Mouse (Mus musculus): ENCODE results near the gene Insl3. TPM values are rescaled to one million over a fixed set of nuclear protein-coding genes. Genes with fewer than 3 reads are reported as not detected.

Gene Insl3
- total RNA-seq, 2 experiments from 2014 or later = 1.2 to 4.7 TPM

DNA sequence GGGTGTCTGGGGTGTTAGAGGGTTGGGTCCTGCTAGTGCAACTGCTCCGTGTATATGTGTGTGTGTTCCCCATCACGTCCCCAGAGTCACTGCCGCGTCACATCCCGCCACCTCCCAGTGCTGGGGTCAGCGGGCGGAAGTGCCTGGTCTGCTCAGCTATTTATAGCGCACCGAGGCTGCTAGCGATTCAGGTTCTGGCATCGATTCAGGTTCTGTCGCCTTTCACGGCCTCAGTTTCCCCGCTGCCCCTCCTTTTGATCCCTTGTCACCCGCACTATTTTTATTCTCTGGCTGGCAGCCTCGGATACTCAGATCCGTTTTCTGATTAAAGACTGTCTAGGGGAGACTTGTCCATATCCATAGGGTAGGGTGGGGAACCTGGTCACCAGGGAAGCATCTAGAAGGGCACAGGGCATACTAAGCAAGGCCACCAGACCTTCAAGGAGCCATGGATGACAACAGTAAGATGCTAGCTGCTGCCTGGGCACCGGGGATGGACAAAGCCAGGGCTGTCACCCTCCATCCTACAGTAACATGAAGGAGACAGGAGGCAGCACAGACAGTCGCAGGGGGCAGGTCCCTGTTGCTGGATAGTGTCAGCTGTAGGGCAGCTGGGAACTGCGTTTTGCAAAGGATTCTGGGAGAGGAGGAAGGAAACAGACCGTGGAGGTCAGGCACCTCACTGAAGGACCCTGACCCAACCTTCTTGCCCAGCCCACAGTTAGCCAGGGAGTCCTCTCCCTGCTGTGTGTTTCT lies 20.6 kb upstream of the Insl3 start:
- no peak for TF ChIP-seq CTCF (IDR thresholded peaks at IDR 0.05)
- peak; percentile 46 for DNase-seq (ENCODE audit: extremely low spot score in 1 of 2, low spot score in 2 of 2)
- Histone ChIP-seq H3K4me3 (peak overlapping the region; percentile 36), H3K27ac (peak overlapping the region; percentile 78)
- intact Hi-C loops (cut with DNase I) = no loop called here

GRCm38 (mm10) chr8:71670198-71670597 lies 18.8 kb upstream of the Insl3 start:
- DNase-seq (ENCODE audit: extremely low spot score in 1 of 2, low spot score in 2 of 2) = peak in 1 of 2 experiments; percentile 56
- peak overlapping the region; percentile 96 for H3K27ac ChIP-seq
- intact Hi-C loops (cut with DNase I) = loop anchor here (2.0 to 10.0 kb wide), 2 partner anchors 51 to 465 kb away; partner anchors contain the start of gene Tpm4
- H3K4me3 ChIP-seq = peak overlapping the region; percentile 67
- no peak for TF ChIP-seq CTCF (IDR thresholded peaks at IDR 0.05)

DNA sequence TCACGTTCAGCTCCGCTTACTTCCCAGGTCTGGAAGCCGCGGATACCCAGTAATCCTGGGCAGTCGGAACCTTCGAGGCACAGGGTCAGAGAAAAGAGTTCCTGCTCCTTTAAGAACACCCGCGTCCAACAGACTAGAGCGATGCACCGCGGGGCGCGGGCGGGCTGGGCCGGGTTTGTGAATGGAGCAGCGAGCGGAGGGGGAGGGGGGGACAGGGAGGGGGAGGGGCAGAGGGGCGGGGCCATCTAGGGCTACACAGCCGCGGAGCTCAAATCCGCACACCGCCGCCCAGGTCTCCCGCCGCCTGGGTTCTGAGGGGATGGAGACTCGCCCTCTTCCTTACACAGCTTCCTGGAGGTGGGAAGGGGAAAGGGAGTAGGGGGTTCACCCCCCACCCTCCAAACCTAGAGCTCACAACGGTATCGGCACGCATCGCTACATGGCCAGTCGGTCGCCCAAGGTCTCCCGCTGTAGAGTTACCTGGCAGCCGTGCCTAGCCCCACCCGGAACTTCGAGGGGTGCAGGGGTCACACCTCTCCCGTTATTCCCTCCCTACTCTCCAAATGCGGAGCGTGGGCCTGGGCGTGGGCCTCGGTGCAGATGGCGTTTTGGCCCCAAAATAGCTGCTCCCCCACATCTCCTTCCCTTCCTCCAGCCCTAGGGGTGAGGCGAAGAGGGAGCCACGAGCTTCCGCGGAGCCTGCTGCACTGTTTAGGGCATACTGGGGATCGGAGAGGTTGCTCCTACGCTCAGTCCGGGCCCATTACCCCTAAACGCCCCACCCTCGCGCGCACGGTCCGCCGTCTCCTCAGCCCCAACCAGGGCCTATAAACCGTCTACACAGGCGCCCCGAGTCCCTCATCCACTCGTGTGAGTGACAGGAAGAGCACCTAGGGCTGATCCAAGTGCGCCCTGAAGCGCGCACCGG lies 18.1 kb upstream of the Insl3 start:
- peak; percentile 71 to 78 for DNase-seq (ENCODE audit: extremely low spot score in 1 of 2, low spot score in 2 of 2)
- peak overlapping the region; percentile 96 for H3K27ac ChIP-seq
- TF ChIP-seq CTCF (IDR thresholded peaks at IDR 0.05) = no peak
- intact Hi-C loops (cut with DNase I) = loop anchor here (1.0 to 10.0 kb wide), 3 partner anchors 50 to 464 kb away; partner anchors contain the start of genes Fcho1 and Tpm4
- H3K4me3 ChIP-seq = peak overlapping the region; percentile 67

GRCm38 (mm10) chr8:71671549-71671965 lies 17.5 kb upstream of the Insl3 start, which contains the start of gene Unc13a:
Unc13a (minus strand) TSS chr8:71671757.
- intact Hi-C loops (cut with DNase I) = loop anchor here (1.0 to 10.0 kb wide), 3 partner anchors 49 to 463 kb away; partner anchors contain the start of genes Fcho1 and Tpm4
- peak; percentile 91 to 96 for DNase-seq (ENCODE audit: extremely low spot score in 1 of 2, low spot score in 2 of 2)

GRCm38 (mm10) chr8:71672168-71672735 lies 16.8 kb upstream of the Insl3 start:
- peak overlapping the region; percentile 67 for H3K4me3 ChIP-seq
- intact Hi-C loops (cut with DNase I) = loop anchor here (10.0 kb wide), 1 partner anchor 463 kb away; the partner anchor contains the start of gene Tpm4
- no peak for TF ChIP-seq CTCF (IDR thresholded peaks at IDR 0.05)
- peak overlapping the region; percentile 96 for H3K27ac ChIP-seq
- DNase-seq (ENCODE audit: extremely low spot score in 1 of 2, low spot score in 2 of 2) = no peak

More at GRCm38 (mm10) chr8:71671549-71671965, 17.5 kb upstream of the Insl3 start, which contains the start of gene Unc13a:
- H3K4me3 ChIP-seq = peak within 1 kb of the TSS; percentile 67
- peak within 1 kb of the TSS; percentile 96 for H3K27ac ChIP-seq
- TF ChIP-seq CTCF (IDR thresholded peaks at IDR 0.05) = no peak

- no peak for DNase-seq (ENCODE audit: extremely low spot score in 1 of 2, low spot score in 2 of 2)
- Histone ChIP-seq H3K27ac (no peak overlapping the region), H3K4me3 (no peak overlapping the region)
- no peak for TF ChIP-seq CTCF (IDR thresholded peaks at IDR 0.05)
- intact Hi-C loops (cut with DNase I) = loop anchor here (10.0 kb wide), 1 partner anchor 461 kb away; the partner anchor contains the start of gene Tpm4
Measured at GRCm38 (mm10) chr8:71674071-71674470, 14.9 kb upstream of the Insl3 start.

GRCm38 (mm10) chr8:71675456-71676019 lies 13.5 kb upstream of the Insl3 start:
- intact Hi-C loops (cut with DNase I) = loop anchor here (10.0 kb wide), 1 partner anchor 459 kb away; the partner anchor contains the start of gene Tpm4
- TF ChIP-seq CTCF (IDR thresholded peaks at IDR 0.05) = no peak
- peak overlapping the region; percentile 97 for H3K27ac ChIP-seq
- H3K4me3 ChIP-seq = peak overlapping the region; percentile 52
- DNase-seq (ENCODE audit: extremely low spot score in 1 of 2, low spot score in 2 of 2) = no peak

- H3K4me3 ChIP-seq = peak within 1 kb of the TSS; percentile 52
- peak within 1 kb of the TSS; percentile 97 for H3K27ac ChIP-seq
- intact Hi-C loops (cut with DNase I) = loop anchor here (10.0 kb wide), 1 partner anchor 459 kb away; the partner anchor contains the start of gene Tpm4
- DNase-seq (ENCODE audit: extremely low spot score in 1 of 2, low spot score in 2 of 2) = peak; percentile 65
- TF ChIP-seq CTCF (IDR thresholded peaks at IDR 0.05) = no peak
Measured at GRCm38 (mm10) chr8:71676020-71676741, 12.8 kb upstream of the Insl3 start, which contains the start of gene Jak3. Jak3 (plus strand) TSS chr8:71676296.

GRCm38 (mm10) chr8:71676803-71677202 lies 12.2 kb upstream of the Insl3 start:
- peak overlapping the region; percentile 97 for H3K27ac ChIP-seq
- TF ChIP-seq CTCF (IDR thresholded peaks at IDR 0.05) = no peak

GRCm38 (mm10) chr8:71677555-71677954 lies 11.5 kb upstream of the Insl3 start:
- TF ChIP-seq CTCF (IDR thresholded peaks at IDR 0.05) = no peak
- H3K27ac ChIP-seq = no peak overlapping the region
- no peak for DNase-seq (ENCODE audit: extremely low spot score in 1 of 2, low spot score in 2 of 2)
- no peak overlapping the region for H3K4me3 ChIP-seq
- intact Hi-C loops (cut with DNase I) = loop anchor here (10.0 kb wide), 1 partner anchor 457 kb away; the partner anchor contains the start of gene Tpm4

More at GRCm38 (mm10) chr8:71676803-71677202, 12.2 kb upstream of the Insl3 start:
- intact Hi-C loops (cut with DNase I) = loop anchor here (10.0 kb wide), 1 partner anchor 458 kb away; the partner anchor contains the start of gene Tpm4
- no peak for DNase-seq (ENCODE audit: extremely low spot score in 1 of 2, low spot score in 2 of 2)
- H3K4me3 ChIP-seq = peak overlapping the region; percentile 52
